Mouse (Mus musculus) lung, postnatal 0 days (tissue): Measurements from ENCODE around the gene Tepp. TPM values are rescaled to one million over a fixed set of nuclear protein-coding genes. Genes with fewer than 3 reads are reported as not detected.

Experiments used
- ATAC-seq: fragments of 200-750 bp; cut with Nextera tagmentation; 2 replicates; pipeline ENCODE4 v1.8.0; 2017; ENCODE audit warnings: moderate library complexity
- DNase-seq: peaks from one replicate; pipeline ENCODE4 v3.0.0-alpha.2; 2016; ENCODE audit warnings: low spot score
- H3K27ac ChIP-seq: fragments of 300-500 bp; sonication (generic); 2 replicates; pipeline ENCODE4 v1.5.1; 2014; ENCODE audit warnings: antibody characterized with exemption, mild to moderate bottlenecking, low read length, mixed read lengths
- H3K27me3 ChIP-seq: fragments of 300-500 bp; sonication (generic); replicated peaks from 2 replicates; pipeline ENCODE4 v1.6.1; 2014; ENCODE audit warnings: low read length, mixed read lengths; ENCODE audit not compliant: insufficient read depth
- H3K36me3 ChIP-seq: fragments of 300-500 bp; sonication (generic); 2 replicates; pipeline ENCODE4 v1.6.1; 2014; ENCODE audit warnings: low read length, mixed read lengths; ENCODE audit not compliant: insufficient read depth
- H3K4me1 ChIP-seq: fragments of 300-500 bp; sonication (generic); 2 replicates; pipeline ENCODE4 v1.6.1; 2014; ENCODE audit warnings: antibody characterized with exemption, low read depth, low read length, mixed read lengths; ENCODE audit not compliant: insufficient read depth
- H3K4me2 ChIP-seq: fragments of 300-500 bp; sonication (generic); replicated peaks from 2 replicates; pipeline ENCODE4 v1.6.1; 2014; ENCODE audit warnings: low read depth, mild to moderate bottlenecking, low read length, moderate library complexity, mixed read lengths
- H3K4me3 ChIP-seq: fragments of 300-500 bp; sonication (generic); 2 replicates; pipeline ENCODE4 v1.5.1; 2014; ENCODE audit warnings: low read depth, low read length
- H3K9ac ChIP-seq: fragments of 300-500 bp; sonication (generic); replicated peaks from 2 replicates; pipeline ENCODE4 v1.6.1; 2014; ENCODE audit warnings: low read depth, mild to moderate bottlenecking
- H3K9me3 ChIP-seq: fragments of 300-500 bp; sonication (generic); 2 replicates; pipeline ENCODE4 v1.6.1; 2016; ENCODE audit warnings: low read length, mixed read lengths
- CTCF ChIP-seq: IDR thresholded peaks from 2 replicates; pipeline ENCODE4 v1.5.1; 2016; ENCODE audit warnings: antibody characterized with exemption, mild to moderate bottlenecking
- EP300 ChIP-seq: IDR thresholded peaks from 2 replicates; pipeline ENCODE4 v1.6.1; 2016; ENCODE audit warnings: antibody characterized with exemption, mild to moderate bottlenecking, control low read depth
- WGBS: fragments of 180-500 bp; shearing (Covaris S2); extraction: QIAGEN DNeasy Blood & Tissue Kit; methylation state at CpG from one replicate; pipeline ENCODE4 v1.1.7; 2014; 5-methylcytosine and 5-hydroxymethylcytosine counted together
- polyA plus RNA-seq: library from polyadenylated mRNA; unstranded; fragments of >200 nt; fragmentation: Nextera tagmentation; extraction: Ambion mirVana; gene quantifications from 2 replicates; pipeline ENCODE4 v1.2.1, GENCODE M21; 2015

Tepp gene
- polyA plus RNA-seq, 1 experiment from 2014 or later = 2.1 TPM

DNA sequence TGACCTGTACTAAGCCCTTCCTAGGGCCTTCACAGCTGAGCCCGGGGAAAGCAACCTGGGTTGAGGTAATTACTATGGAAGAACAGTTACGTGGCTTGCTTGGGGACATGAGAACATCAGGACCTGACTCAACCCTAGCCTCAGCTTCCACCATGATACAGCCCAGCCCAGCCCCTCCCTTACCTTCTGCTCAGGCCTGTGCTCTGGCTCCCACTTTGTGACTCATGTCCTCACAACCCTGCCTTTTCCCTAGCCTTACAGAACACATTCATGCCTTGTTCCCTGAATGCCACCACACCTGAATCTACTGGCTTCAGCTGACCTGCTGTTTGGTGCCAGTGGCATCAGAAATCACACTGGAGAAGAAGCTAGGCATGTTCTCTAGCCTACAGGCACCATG, 38.0 kb downstream of the Tepp start:
- Histone ChIP-seq H3K9me3 (no peaks in the 10 kb centered on the region), H3K4me3 (no peak overlapping the region), H3K27me3 (no peaks in the 10 kb centered on the region), H3K27ac (peak overlapping the region; percentile 33), H3K4me1 (peaks cover 13% of the 10 kb centered on the region), H3K4me2 (0 out of 2 replicates have a peak overlapping the region, but pooled peaks have one; percentile 20), H3K9ac (no peak overlapping the region), H3K36me3 (peaks cover 4% of the 10 kb centered on the region; the same call in 1 of the 2 replicates)
- DNase-seq (no peak), ATAC-seq (no peak; the same call in 1 of the 2 replicates)
- no peak for TF ChIP-seq CTCF
- no peak for TF ChIP-seq EP300
- 81% methylated on average over 2 of the region's 2 CpGs for WGBS

DNA sequence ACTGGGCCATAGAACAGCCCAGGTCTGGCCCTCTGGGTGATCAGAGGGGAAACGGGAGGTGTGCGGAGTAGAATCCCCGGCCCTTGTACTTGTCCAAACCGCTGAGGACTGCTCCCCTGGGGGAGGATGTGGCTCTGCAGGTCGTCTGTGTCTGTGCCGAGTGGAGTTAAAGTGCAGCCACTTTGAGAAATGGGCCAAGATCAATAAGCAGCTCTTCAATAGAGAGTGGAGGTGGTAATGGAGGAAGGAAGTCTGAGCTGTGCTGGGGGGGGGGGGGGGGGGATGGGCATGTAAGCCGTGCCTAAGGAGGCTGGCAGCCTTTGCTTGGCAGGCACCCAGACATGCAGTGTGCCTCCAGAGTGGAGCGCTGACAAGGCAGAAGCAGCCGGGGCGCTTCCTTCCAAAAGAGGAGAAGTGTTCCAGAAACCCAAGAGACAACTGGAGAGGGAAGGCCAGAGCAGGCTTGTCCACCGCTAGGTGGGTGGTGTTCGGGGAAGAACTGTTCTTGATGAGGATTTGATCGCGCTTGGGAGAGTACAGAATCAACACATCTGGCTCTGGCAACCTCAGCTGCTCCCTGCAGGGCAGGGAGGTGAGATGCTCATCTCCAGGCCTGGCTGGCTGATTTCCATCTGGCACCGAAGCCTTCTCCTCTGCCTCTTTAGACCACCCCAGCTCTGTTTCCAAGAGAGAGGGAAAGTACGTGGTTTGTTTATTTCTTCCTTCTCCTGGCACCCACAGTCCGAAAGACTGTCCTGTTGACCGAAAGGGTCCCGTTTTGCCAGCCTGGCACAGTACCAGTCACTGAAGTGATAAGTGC, 38.7 kb downstream of the Tepp start:
- DNase-seq (peak; percentile 74), ATAC-seq (peak; percentile 52)
- Histone ChIP-seq H3K27me3 (no peaks in the 10 kb centered on the region), H3K4me3 (no peak overlapping the region), H3K4me2 (peak overlapping the region; percentile 20), H3K9ac (no peak overlapping the region), H3K36me3 (0 out of 2 replicates have a peak, but pooled peaks cover 3% of the 10 kb centered on the region), H3K27ac (peak overlapping the region; percentile 33), H3K4me1 (peaks cover 16% of the 10 kb centered on the region), H3K9me3 (no peaks in the 10 kb centered on the region)
- TF ChIP-seq EP300 = no peak
- peak; percentile 24 for TF ChIP-seq CTCF
- 17% methylated on average over 19 of the region's 19 CpGs for WGBS

DNA sequence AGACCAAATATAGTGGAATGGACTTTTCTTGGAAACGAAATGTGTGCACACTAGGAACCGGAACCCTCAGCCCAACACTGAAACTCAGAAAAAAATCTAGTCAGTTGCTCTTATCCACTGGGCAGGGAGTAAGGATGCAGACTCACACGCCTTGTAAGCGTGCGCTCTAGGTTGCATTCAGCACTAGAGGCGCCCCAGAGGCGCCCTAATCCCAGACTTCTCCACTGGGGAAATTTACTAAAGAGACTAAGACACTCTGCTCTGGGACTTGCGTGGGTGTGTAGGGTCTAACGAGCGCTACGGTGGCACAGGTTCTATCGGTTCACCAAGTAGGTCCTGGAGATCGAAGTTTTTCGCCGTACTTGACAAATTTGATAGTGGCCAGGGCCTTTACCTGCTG, 41.1 kb downstream of the Tepp start:
- peaks cover 16% of the 10 kb centered on the region for H3K4me1 ChIP-seq
- 3% methylated on average over 15 of the region's 15 CpGs for WGBS
- H3K36me3 ChIP-seq = no peaks in the 10 kb centered on the region
- no peak overlapping the region for H3K9ac ChIP-seq
- no peaks in the 10 kb centered on the region for H3K27me3 ChIP-seq
- no peaks in the 10 kb centered on the region for H3K9me3 ChIP-seq
- ATAC-seq (peak; percentile 47), DNase-seq (peak; percentile 78)
- peak overlapping the region; percentile 93 for H3K4me2 ChIP-seq
- 0 out of 2 replicates have a peak overlapping the region, but pooled peaks have one; percentile 84 for H3K27ac ChIP-seq
- TF ChIP-seq EP300 (no peak), CTCF (peak; percentile 53)
- peak overlapping the region; percentile 75 for H3K4me3 ChIP-seq

GRCm38 (mm10) chr8:95352151-95352870, 41.9 kb downstream of the Tepp start, which contains the start of gene Mmp15:
TSS of gene Mmp15 (plus strand) at chr8:95352268.
- no peaks in the 10 kb centered on the region for H3K27me3 ChIP-seq
- H3K4me3 ChIP-seq = peak within 1 kb of the TSS; percentile 75
- peak within 1 kb of the TSS; percentile 84 for H3K27ac ChIP-seq
- TF ChIP-seq CTCF (peak; percentile 25; the same call in 1 of the 2 replicates), EP300 (no peak)
- peak within 1 kb of the TSS; percentile 93 for H3K4me2 ChIP-seq
- H3K9ac ChIP-seq = peak within 1 kb of the TSS; percentile 58
- WGBS = under 1% methylated on average over 63 of the region's 80 CpGs
- peaks cover 16% of the 10 kb centered on the region for H3K4me1 ChIP-seq
- ATAC-seq = peak; percentile 71
- no peaks in the 10 kb centered on the region for H3K9me3 ChIP-seq
- H3K36me3 ChIP-seq = no peaks in the 10 kb centered on the region
- DNase-seq = peak; percentile 76

DNA sequence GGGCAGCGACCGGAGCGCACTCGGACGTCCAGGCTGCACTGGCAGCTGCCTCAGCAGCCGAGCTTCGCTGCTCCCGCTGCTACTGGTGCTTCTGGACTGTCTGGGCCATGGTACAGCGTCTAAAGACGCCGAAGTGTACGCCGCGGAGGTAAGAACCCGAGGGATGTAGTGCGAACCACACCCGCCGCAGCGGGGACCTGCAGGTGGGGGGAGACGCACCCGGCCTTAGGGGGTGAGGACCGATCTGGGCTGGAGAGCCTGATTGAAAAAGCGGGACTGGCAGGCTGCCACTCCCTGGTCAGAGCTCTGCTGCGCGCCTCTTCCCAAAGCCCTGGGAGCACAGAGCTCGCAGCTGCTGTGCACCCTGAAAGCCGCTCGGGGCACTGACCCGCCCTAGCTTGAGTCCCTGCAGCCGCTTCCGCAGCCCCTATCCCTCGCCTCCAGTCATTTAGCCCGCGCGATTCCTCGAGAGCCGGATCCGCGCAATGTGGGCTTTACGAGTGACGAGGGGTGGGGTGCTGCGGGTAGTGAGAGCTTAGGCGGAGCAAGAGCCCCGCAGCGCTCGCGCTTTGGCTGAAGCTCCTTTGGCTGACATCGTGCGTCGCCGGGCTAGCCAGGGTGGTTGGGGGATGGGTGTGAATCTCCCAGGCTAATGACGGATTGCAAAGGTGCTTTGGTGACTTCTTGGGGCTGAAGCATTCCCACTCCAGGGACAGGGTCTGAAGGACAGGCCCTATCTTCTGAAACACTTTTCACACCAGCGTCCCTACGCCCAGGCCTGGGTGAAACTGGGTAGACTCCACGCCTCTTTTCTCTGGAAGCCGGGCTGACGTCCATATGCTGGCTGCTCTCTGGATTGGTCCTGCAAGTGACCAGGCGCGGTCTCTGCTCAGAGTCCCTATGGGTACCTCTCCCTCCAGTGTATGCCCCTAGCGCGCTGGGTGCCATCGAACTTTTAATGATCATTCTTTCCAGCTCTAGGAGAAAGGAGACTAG, 42.8 kb downstream of the Tepp start:
- no peak for TF ChIP-seq CTCF
- TF ChIP-seq EP300 = no peak
- Histone ChIP-seq H3K4me3 (peak overlapping the region; percentile 75), H3K9ac (peak overlapping the region; percentile 58), H3K9me3 (no peaks in the 10 kb centered on the region), H3K4me2 (peak overlapping the region; percentile 93), H3K4me1 (peaks cover 16% of the 10 kb centered on the region), H3K27me3 (no peaks in the 10 kb centered on the region), H3K27ac (peak overlapping the region; percentile 84), H3K36me3 (no peaks in the 10 kb centered on the region)
- 3% methylated on average over 61 of the region's 62 CpGs for WGBS
- peak; percentile 55 for DNase-seq
- ATAC-seq = peak; percentile 35
